Mouse (Mus musculus) thymus, postnatal 0 days (tissue): Measurements from ENCODE around the gene Nono. TPM values are rescaled to one million over a fixed set of nuclear protein-coding genes. Genes with fewer than 3 reads are reported as not detected.

Experiments
- DNase-seq: peaks from one replicate; pipeline ENCODE4 v3.0.0-alpha.2; 2015; ENCODE audit warnings: low spot score
- polyA plus RNA-seq: library from polyadenylated mRNA; unstranded; fragments of >200 nt; fragmentation: Nextera tagmentation; extraction: Ambion mirVana; gene quantifications from 2 replicates; pipeline ENCODE4 v1.2.1, GENCODE M21; 2015

The Nono gene
- polyA plus RNA-seq, 1 experiment from 2014 or later = 313 TPM

GRCm38 (mm10) chrX:101481604-101482350 is 52.7 kb downstream of the Nono start:
- no peak for DNase-seq

DNA sequence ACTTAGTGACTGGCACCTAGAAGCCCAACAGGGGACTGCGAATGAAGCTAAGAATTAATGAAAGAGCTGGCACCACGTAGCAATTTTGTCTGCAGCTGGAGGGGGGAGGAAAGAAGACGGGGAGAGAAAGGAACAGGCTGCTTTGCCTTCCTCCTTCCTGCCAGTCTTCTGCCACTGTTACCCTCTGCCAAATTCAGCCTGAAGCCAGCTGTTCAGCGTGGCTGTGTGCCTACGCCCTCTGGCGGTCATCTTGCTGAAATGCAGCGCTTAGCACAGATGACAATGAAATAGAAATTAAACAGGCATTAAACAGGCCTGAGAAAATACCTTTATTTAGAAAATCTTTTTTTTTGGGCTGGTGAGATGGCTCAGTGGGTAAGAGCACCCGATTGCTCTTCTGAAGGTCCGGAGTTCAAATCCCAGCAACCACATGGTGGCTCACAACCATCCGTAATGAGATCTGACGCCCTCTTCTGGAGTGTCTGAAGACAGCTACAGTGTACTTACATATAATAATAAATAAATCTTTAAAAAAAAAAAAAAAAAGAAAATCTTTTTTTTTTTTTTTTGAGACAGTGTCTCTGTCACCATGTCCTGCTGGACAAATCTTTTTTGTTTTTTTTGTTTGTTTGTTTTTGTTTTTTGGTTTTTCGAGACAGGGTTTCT is 57.5 kb downstream of the Nono start:
- DNase-seq = peak; percentile 63

Other genes with a start within 250 kb of the Nono start
- 38.6 and 40.4 TPM in 2 replicates for gene Snx12, start 206.8 kb upstream of the Nono start, polyA plus RNA-seq
- 2.9 and 4.2 TPM in 2 replicates for gene Foxo4, start 174.8 kb upstream of the Nono start, polyA plus RNA-seq
- gene Gm614, start 165.3 kb upstream of the Nono start, polyA plus RNA-seq = 0.64 and 1.1 TPM in 2 replicates
- gene Il2rg, start 161.1 kb upstream of the Nono start, polyA plus RNA-seq = 334 and 367 TPM in 2 replicates
- gene Gm20489, start 160.3 kb upstream of the Nono start, polyA plus RNA-seq = not detected in 2 replicates
- gene Med12, start 155.3 kb upstream of the Nono start, polyA plus RNA-seq = 25.8 and 33.0 TPM in 2 replicates
- 0.09 and 0.12 TPM in 2 replicates for gene Nlgn3, start 130.2 kb upstream of the Nono start, polyA plus RNA-seq
- 0.09 TPM in 1 of 2 replicates, not detected in the other for gene Gjb1, start 52.9 kb upstream of the Nono start, polyA plus RNA-seq
- gene Zmym3, start 8.5 kb upstream of the Nono start, polyA plus RNA-seq = 23.9 and 26.8 TPM in 2 replicates
- 1.1 and 1.2 TPM in 2 replicates for gene Itgb1bp2, start 19.8 kb downstream of the Nono start, polyA plus RNA-seq
- 7.2 and 8.8 TPM in 2 replicates for gene Taf1, start 103.4 kb downstream of the Nono start, polyA plus RNA-seq
- 127 and 142 TPM in 2 replicates for gene Ogt, start 210.7 kb downstream of the Nono start, polyA plus RNA-seq